Mouse (Mus musculus) hindbrain, embryonic 12.5 days (tissue): ENCODE results near the gene Lrig1. TPM values are rescaled to one million over a fixed set of nuclear protein-coding genes. Genes with fewer than 3 reads are reported as not detected.

Experiments used
- ATAC-seq: fragments of 200-750 bp; cut with Nextera tagmentation; 2 replicates; pipeline ENCODE4 v1.8.0; 2017; ENCODE audit warnings: moderate TSS enrichment; ENCODE audit not compliant: low FRiP score
- H3K27ac ChIP-seq: fragments of 300-500 bp; sonication (generic); 2 replicates; pipeline ENCODE4 v1.5.1; 2016; ENCODE audit warnings: mild to moderate bottlenecking
- H3K27me3 ChIP-seq: fragments of 300-500 bp; sonication (generic); 2 replicates; pipeline ENCODE4 v1.6.1; 2016; ENCODE audit warnings: mild to moderate bottlenecking
- H3K36me3 ChIP-seq: fragments of 300-500 bp; sonication (generic); 2 replicates; pipeline ENCODE4 v1.6.1; 2016; ENCODE audit warnings: mild to moderate bottlenecking
- H3K4me1 ChIP-seq: fragments of 300-500 bp; sonication (generic); 2 replicates; pipeline ENCODE4 v1.6.1; 2016
- H3K4me2 ChIP-seq: fragments of 300-500 bp; sonication (generic); replicated peaks from 2 replicates; pipeline ENCODE4 v1.6.1; 2016; ENCODE audit warnings: mild to moderate bottlenecking
- H3K4me3 ChIP-seq: fragments of 300-500 bp; sonication (generic); 2 replicates; pipeline ENCODE4 v1.5.1; 2016; ENCODE audit warnings: mild to moderate bottlenecking
- H3K9ac ChIP-seq: fragments of 300-500 bp; sonication (generic); 2 replicates; pipeline ENCODE4 v1.6.1; 2016; ENCODE audit warnings: mild to moderate bottlenecking, moderate library complexity
- H3K9me3 ChIP-seq: fragments of 300-500 bp; sonication (generic); replicated peaks from 2 replicates; pipeline ENCODE4 v1.6.1; 2016; ENCODE audit warnings: mild to moderate bottlenecking
- WGBS: fragments of 180-500 bp; shearing (Covaris S2); methylation state at CpG from one replicate; pipeline ENCODE4 v1.1.7; 2016; 5-methylcytosine and 5-hydroxymethylcytosine counted together
- polyA plus RNA-seq: library from polyadenylated mRNA; unstranded; fragments of >200 nt; fragmentation: Nextera tagmentation; extraction: Ambion mirVana; gene quantifications from 2 replicates; pipeline ENCODE4 v1.2.1, GENCODE M21; 2016

The Lrig1 gene
- polyA plus RNA-seq, 1 experiment from 2014 or later = 23.9 TPM

DNA sequence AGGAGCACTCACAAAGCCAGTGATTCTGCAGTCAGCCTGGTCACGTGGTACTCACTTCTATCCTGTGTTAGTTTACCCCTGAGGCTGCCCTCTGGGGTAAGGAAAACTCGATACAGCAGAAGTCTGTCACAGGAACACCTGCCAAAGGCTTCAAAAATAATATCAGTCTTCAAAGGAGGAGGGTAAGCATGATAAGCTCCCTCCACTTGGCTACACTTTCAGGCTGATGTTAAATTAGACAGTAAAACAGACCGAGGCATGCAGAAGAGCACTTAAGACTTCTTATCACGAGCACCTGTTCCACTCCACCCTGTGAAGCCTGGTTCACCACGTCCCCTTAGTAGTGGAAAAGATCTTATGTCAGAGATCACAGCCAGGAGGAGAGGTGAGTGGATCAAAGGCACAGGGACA, 62.9 kb downstream of the Lrig1 start:
- Histone ChIP-seq H3K9me3 (no peaks in the 10 kb centered on the region), H3K4me1 (peaks cover 59% of the 10 kb centered on the region), H3K27me3 (no peaks in the 10 kb centered on the region), H3K4me2 (no peak overlapping the region), H3K36me3 (no peaks in the 10 kb centered on the region), H3K4me3 (no peak overlapping the region), H3K27ac (no peak overlapping the region; the same call in 1 of the 2 replicates), H3K9ac (no peak overlapping the region)
- ATAC-seq = no peak
- 70% methylated on average over 5 of the region's 5 CpGs for WGBS

DNA sequence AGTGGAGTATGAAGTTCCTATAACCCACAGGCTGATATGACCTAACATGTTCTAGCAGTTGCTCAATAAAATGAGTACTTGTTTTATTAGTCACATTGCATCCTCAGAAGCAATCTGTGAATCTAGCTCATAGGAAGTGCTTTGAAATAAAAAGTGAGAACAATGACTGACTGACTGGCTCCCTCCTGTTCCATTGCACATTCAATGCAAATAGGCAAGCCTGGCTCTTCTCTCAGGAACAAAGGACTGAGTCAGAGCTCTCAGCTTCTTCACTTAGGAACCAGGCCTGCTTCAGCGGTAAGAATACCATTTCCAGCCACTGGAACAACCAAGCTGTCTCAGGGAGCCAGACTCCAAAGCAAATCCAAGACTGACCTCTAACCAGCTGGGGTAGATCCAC, 64.6 kb downstream of the Lrig1 start:
- no peak overlapping the region for H3K4me2 ChIP-seq
- no peak overlapping the region; the same call in 1 of the 2 replicates for H3K9ac ChIP-seq
- WGBS = 24% methylated on average over 1 of the region's 1 CpGs
- H3K36me3 ChIP-seq = no peaks in the 10 kb centered on the region
- ATAC-seq = no peak
- 0 out of 2 replicates have a peak overlapping the region, but pooled peaks have one; percentile 36 for H3K27ac ChIP-seq
- H3K9me3 ChIP-seq = no peaks in the 10 kb centered on the region
- H3K4me3 ChIP-seq = no peak overlapping the region
- no peaks in the 10 kb centered on the region for H3K27me3 ChIP-seq
- peaks cover 69% of the 10 kb centered on the region for H3K4me1 ChIP-seq

DNA sequence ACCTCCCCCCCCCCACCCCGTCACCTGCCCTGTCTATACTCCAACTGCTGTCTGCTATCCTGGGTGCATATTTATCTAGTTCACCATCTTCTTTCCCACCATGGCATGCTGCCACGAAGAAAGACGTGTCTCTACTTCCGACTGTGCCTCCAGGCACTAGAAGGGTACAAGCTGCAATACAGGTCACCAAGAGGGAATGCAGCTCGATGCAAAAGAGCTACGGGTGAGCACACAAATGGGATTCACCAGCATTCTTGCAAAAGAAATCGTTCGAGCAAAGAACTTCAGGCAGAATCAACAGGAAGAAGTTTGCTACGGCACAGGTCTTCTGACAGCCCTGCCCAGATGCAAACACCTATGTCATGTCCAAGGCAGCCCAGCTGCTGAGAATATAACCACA, 65.2 kb downstream of the Lrig1 start:
- WGBS = 69% methylated on average over 9 of the region's 9 CpGs
- no peak for ATAC-seq
- H3K9ac ChIP-seq = no peak overlapping the region
- H3K27ac ChIP-seq = 0 out of 2 replicates have a peak overlapping the region, but pooled peaks have one; percentile 36
- no peak overlapping the region for H3K4me2 ChIP-seq
- 0 out of 2 replicates have a peak, but pooled peaks cover 2% of the 10 kb centered on the region for H3K36me3 ChIP-seq
- H3K9me3 ChIP-seq = no peaks in the 10 kb centered on the region
- no peaks in the 10 kb centered on the region for H3K27me3 ChIP-seq
- H3K4me1 ChIP-seq = peaks cover 71% of the 10 kb centered on the region
- H3K4me3 ChIP-seq = no peak overlapping the region

DNA sequence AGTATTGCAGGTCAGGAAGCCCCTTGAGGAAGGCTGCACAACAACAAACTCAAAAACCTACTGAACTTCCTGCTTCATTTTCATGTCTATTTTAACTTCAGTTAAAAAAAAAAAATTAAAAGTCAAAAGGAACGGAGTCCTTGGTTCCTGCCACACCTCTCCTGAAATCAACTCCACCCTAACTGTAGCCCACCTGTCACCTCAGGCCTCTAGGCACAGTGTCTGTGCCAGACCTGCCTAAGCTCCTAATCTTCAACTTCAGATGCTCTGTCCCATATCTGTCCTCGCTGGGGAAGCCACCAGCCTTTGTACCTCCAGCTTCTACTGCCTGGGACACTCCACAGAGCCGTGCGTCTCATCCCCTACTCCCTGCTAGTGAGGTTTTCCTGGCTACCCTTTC, 65.7 kb downstream of the Lrig1 start:
- Histone ChIP-seq H3K4me2 (no peak overlapping the region), H3K9me3 (no peaks in the 10 kb centered on the region), H3K4me1 (peaks cover 72% of the 10 kb centered on the region), H3K27me3 (no peaks in the 10 kb centered on the region), H3K36me3 (0 out of 2 replicates have a peak, but pooled peaks cover 2% of the 10 kb centered on the region), H3K4me3 (no peak overlapping the region), H3K9ac (no peak overlapping the region), H3K27ac (peak overlapping the region; percentile 48; the same call in 1 of the 2 replicates)
- WGBS = 84% methylated on average over 4 of the region's 4 CpGs
- no peak for ATAC-seq

DNA sequence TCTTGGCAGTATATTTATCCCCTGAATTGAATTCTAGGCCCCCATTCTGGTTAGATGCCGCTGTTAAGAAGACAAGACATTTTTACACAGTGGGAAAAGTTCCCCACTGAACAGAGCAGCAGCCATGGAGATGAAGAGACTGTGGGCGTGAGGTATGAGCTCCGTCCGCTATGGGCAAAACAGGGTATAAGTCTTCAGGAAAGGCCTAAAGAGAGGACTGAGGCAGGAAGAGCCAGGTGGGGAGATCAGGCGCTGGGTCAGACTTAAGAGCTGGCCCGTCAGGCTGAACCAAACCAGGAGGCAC, 68.2 kb downstream of the Lrig1 start:
- no peaks in the 10 kb centered on the region for H3K9me3 ChIP-seq
- H3K9ac ChIP-seq = no peak overlapping the region
- 52% methylated on average over 6 of the region's 6 CpGs for WGBS
- H3K4me2 ChIP-seq = no peak overlapping the region
- H3K4me3 ChIP-seq = no peak overlapping the region
- H3K4me1 ChIP-seq = peaks cover 75% of the 10 kb centered on the region
- H3K27ac ChIP-seq = peak overlapping the region; percentile 83
- no peaks in the 10 kb centered on the region for H3K27me3 ChIP-seq
- peaks cover 2% of the 10 kb centered on the region; the same call in 1 of the 2 replicates for H3K36me3 ChIP-seq
- peak; percentile 51; the same call in 1 of the 2 replicates for ATAC-seq

DNA sequence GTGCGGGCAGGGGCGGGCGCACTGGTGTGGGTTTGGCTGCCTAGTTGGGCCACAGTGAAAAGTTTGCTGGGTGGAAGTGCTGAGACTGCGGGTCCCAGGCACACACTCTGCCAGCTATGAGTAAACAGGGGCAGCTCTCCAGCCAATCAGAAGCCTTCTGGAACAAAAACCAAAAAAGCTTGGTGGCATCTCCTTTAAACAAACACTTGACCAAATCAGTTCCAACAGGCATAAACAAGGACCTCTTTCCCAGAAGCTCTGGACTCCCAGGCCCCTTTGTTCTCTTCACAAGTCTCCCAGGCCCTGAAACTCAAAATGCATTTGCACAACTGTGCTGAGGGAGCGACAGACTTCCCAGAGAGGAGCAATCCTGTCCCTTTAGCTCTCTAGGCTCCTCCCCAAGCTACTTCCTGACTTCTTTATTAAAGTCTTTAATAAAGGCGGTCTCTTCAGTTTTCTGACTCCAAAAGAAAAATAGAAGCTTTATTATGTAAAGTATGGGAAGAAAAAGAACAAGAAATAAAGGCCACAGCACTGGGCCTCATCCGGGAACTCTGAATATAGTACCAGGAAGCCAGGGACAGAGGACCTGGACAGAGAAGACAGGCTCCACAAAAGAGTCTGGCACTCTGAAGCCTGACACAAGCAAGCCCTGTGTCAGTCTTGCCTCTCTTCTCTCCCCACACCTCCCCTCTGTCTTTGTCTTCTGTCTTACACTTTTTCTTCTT, 68.7 kb downstream of the Lrig1 start:
- peaks cover 72% of the 10 kb centered on the region for H3K4me1 ChIP-seq
- no peak overlapping the region for H3K4me3 ChIP-seq
- H3K27me3 ChIP-seq = no peaks in the 10 kb centered on the region
- WGBS = 43% methylated on average over 7 of the region's 7 CpGs
- no peaks in the 10 kb centered on the region for H3K9me3 ChIP-seq
- ATAC-seq = peak; percentile 89
- H3K27ac ChIP-seq = peak overlapping the region; percentile 83
- H3K36me3 ChIP-seq = peaks cover 7% of the 10 kb centered on the region
- H3K9ac ChIP-seq = no peak overlapping the region
- H3K4me2 ChIP-seq = no peak overlapping the region

DNA sequence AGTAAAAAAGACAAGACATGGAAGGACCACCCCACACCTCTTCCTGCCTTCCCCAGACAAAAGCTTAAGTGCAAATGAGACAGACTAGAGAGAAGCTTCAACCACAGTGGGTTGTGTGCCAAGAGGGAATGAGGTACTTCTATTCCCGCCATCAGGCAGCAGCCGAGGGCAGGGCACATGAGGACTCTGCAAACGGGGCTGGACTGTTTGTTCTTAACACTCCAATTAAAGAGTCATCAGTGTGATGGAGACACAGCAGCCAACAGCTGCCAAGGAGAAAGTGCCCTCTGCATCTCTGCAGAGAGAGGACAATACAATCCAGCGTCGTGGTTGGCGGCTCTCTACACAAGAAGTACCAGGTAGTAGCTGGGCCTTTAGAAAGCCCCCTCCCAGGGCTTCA, 71.2 kb downstream of the Lrig1 start:
- H3K36me3 ChIP-seq = peaks cover 20% of the 10 kb centered on the region
- H3K4me2 ChIP-seq = no peak overlapping the region
- H3K9ac ChIP-seq = no peak overlapping the region
- no peak overlapping the region for H3K4me3 ChIP-seq
- H3K27ac ChIP-seq = no peak overlapping the region
- H3K4me1 ChIP-seq = peaks cover 59% of the 10 kb centered on the region
- WGBS = 68% methylated on average over 6 of the region's 6 CpGs
- no peaks in the 10 kb centered on the region for H3K27me3 ChIP-seq
- no peaks in the 10 kb centered on the region for H3K9me3 ChIP-seq
- ATAC-seq = no peak

DNA sequence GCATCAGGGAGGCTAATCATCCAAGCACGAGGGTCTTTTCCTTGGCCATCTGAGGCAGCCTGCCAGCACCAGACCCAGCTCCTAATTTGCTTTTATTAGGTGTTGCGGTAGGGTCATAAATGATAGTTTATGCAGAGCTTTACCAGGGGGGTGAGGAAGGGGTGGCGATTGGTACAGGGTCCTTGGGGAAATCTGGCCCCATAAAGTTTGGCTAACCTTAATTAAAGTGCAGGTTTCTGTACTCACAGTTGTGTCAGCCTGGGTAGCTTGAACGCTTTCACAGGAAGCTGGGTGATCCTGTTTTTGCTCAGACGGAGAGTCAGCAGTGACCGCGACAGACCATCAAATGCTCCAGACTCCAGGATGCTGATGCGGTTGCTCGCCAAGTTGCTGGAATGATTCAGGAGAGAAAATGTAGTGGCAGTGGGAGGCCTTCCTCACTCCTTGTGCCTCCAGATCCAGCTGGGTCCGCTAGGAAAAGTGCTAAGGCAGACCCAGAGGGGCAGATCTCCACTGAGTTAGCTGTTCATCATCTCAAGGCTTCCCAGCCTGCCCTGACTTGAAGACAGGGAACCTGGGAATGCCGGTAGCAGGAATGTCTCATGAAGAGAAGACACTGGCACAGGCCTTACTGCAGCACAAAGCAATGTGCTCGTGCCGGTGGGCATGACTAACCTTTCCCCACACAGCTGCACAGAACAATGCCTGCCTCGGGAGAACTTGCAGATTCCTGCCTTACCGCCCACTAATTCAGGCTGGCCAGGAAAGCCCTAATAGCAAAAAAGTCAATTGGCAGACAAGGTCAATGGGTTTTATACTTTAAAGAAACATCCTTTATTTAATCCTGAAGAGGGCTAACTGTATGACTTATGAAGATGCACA, 72.0 kb downstream of the Lrig1 start:
- Histone ChIP-seq H3K36me3 (peaks cover 24% of the 10 kb centered on the region), H3K27ac (peak overlapping the region; percentile 40; the same call in 1 of the 2 replicates)

DNA sequence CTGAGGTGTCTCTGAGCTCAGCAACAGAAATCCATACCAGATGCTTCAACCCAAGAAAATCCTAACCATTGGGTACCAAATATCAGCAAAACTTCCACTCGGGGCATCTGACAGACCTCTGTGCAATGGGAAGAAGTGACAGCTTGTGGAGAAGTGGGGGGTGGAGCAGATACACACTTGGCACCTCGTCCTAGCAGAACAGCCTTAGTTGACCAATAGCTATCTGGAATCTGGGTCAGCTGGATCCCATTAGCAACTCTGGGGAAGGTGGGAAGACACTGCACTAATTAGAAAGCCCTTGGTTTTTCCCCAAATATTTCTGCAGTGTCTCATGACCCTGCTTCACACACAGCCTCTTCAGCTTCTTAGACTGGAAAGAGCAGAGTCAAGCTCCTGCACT, 73.2 kb downstream of the Lrig1 start:
- WGBS = 56% methylated on average over 2 of the region's 2 CpGs
- Histone ChIP-seq H3K9me3 (no peaks in the 10 kb centered on the region), H3K4me1 (peaks cover 48% of the 10 kb centered on the region), H3K4me3 (no peak overlapping the region), H3K27me3 (no peaks in the 10 kb centered on the region), H3K4me2 (no peak overlapping the region), H3K27ac (no peak overlapping the region), H3K36me3 (peaks cover 34% of the 10 kb centered on the region), H3K9ac (no peak overlapping the region)
- ATAC-seq = no peak

More for the DNA sequence above, 72.0 kb downstream of the Lrig1 start:
- no peak for ATAC-seq
- no peaks in the 10 kb centered on the region for H3K27me3 ChIP-seq
- peaks cover 59% of the 10 kb centered on the region for H3K4me1 ChIP-seq
- no peak overlapping the region for H3K4me2 ChIP-seq
- H3K9me3 ChIP-seq = no peaks in the 10 kb centered on the region
- H3K4me3 ChIP-seq = no peak overlapping the region
- 55% methylated on average over 15 of the region's 15 CpGs for WGBS
- no peak overlapping the region for H3K9ac ChIP-seq

DNA sequence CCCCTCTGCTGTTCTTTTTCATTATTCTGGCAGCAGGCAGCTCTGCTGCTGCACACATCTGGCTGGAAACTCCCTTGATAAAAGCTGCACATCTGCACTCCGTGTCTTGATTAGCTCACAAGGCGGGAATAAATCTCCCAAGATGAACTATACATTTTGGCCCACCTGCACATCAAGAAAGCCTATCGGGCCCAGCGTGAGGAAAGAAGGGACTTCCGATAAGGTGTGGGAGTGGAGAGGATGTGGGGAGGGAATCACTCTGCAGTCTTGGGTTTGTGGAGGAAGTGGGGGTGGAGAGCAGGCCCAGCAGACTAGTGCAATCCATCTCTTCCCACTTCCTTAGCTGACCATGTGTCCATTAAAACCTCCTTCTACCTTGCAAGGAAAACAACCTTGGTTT, 74.1 kb downstream of the Lrig1 start:
- Histone ChIP-seq H3K36me3 (peaks cover 43% of the 10 kb centered on the region), H3K4me1 (peaks cover 40% of the 10 kb centered on the region), H3K27me3 (no peaks in the 10 kb centered on the region), H3K9ac (0 out of 2 replicates have a peak overlapping the region, but pooled peaks have one; percentile 5), H3K9me3 (no peaks in the 10 kb centered on the region), H3K4me3 (no peak overlapping the region), H3K27ac (no peak overlapping the region), H3K4me2 (no peak overlapping the region)
- 85% methylated on average over 5 of the region's 5 CpGs for WGBS
- no peak for ATAC-seq

DNA sequence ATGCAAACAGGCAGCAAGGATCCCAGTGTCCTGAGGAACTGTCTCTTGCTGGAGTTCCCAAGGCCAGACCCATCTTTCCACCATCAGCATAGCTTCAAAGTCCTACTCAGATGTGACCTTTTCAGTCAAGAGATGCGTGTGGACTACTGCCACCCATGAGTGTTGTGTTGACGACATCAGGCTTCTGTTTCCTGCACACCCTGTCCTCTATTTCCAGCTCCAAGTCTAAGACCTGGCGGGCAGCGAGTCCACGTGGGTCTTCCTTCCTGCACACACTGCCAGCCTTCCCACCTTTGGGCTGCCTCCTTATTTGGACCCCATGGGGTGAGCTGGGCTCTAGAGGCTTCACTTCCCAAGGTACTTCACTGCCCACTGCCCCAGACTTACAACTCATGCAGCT, 75.4 kb downstream of the Lrig1 start:
- no peak overlapping the region for H3K4me2 ChIP-seq
- no peaks in the 10 kb centered on the region for H3K27me3 ChIP-seq
- no peak overlapping the region for H3K9ac ChIP-seq
- WGBS = 87% methylated on average over 5 of the region's 5 CpGs
- H3K4me1 ChIP-seq = peaks cover 27% of the 10 kb centered on the region
- peaks cover 54% of the 10 kb centered on the region for H3K36me3 ChIP-seq
- H3K9me3 ChIP-seq = no peaks in the 10 kb centered on the region
- ATAC-seq = no peak
- no peak overlapping the region for H3K4me3 ChIP-seq
- no peak overlapping the region for H3K27ac ChIP-seq

DNA sequence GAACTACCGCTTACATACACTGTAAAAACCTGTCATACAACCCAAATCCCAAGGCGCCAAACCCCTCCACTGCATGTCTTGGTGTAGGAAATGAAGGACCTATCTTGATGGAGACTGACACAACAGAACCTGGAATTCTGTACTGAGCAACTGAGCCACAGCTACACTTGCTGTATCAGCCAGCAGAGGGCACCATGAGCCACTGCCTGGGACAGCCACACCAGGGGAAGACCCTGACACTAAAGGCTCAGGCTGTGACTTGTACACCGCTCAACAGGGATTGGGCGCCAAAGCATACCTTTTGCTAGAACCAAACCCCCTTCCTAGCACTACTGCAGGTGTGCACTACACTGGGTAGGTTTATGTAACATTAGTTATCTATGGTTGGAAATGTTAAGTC, 77.0 kb downstream of the Lrig1 start:
- H3K9me3 ChIP-seq = no peaks in the 10 kb centered on the region
- H3K4me2 ChIP-seq = no peak overlapping the region
- H3K9ac ChIP-seq = no peak overlapping the region
- no peak overlapping the region for H3K4me3 ChIP-seq
- ATAC-seq = peak; percentile 47
- peaks cover 67% of the 10 kb centered on the region for H3K36me3 ChIP-seq
- 84% methylated on average over 4 of the region's 4 CpGs for WGBS
- no peak overlapping the region for H3K27ac ChIP-seq
- H3K27me3 ChIP-seq = no peaks in the 10 kb centered on the region
- peaks cover 12% of the 10 kb centered on the region for H3K4me1 ChIP-seq
